Mouse (Mus musculus): ENCODE measurements around the gene Pde2a. TPM values are rescaled to one million over a fixed set of nuclear protein-coding genes. Genes with fewer than 3 reads are reported as not detected.

The Pde2a gene
- total and polyA plus RNA-seq, 3 experiments, result 0.08 to 0.40 TPM; not detected in 1

DNA sequence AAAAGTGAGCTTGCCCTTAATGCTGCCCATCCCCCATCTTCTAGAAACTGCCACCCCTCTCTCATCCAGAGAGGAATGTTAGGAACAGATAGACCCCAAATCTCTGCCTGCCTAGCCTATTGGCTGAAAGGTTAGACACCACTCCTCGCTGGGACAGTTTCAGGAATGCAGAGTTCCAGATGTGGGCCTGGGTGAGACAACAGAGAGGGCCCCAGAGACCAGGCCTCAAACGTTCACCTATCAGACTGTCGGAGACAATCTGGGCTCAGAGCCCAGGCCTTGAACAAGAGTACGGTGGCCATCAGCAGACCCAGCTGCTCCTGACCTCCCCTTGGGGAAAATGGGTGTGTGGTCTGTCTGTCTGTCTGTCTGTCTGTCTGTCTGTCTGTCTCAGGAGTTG, 28.5 kb upstream of the Pde2a start:
- no peaks in the 10 kb centered on the region for H3K9me3 ChIP-seq (replicated peaks; ENCODE audit: low read length)
- H3K27me3 ChIP-seq (replicated peaks), result no peaks in the 10 kb centered on the region
- H3K27ac ChIP-seq (ENCODE audit: insufficient read depth, low read depth), result no peak overlapping the region
- no peak overlapping the region for H3K4me3 ChIP-seq (replicated peaks in 1 of 3; ENCODE audit: low read depth in 2 of 3, low read length in 2 of 3, poor library complexity in 1 of 3)
- H3K36me3 ChIP-seq (replicated peaks in 1 of 2; ENCODE audit: control insufficient read depth in 1 of 2, insufficient read depth in 1 of 2, low read length in 1 of 2), result peaks cover 92 to 100% of the 10 kb centered on the region in 2 experiments
- no peak overlapping the region for H3K4me2 ChIP-seq (ENCODE audit: insufficient read depth, low read depth, poor library complexity, severe bottlenecking)
- in situ Hi-C loops (cut with MboI; ENCODE audit: low pct_ligation_motif_present, low pct_unique_long_range_greater_than_20kb, low sequenced_read_pairs), result no loop called here
- H3K9ac ChIP-seq (ENCODE audit: insufficient read depth, low read depth), result no peak overlapping the region
- no peak for TF ChIP-seq MAX (IDR thresholded peaks at IDR 0.05; ENCODE audit: low read length)
- no peak for TF ChIP-seq GABPA (IDR thresholded peaks at IDR 0.05; ENCODE audit: insufficient replicate concordance, low read depth, low read length)
- no peak for TF ChIP-seq ELF1 (IDR thresholded peaks at IDR 0.05; ENCODE audit: low read depth, low read length)
- no peak for TF ChIP-seq E2F4 (IDR thresholded peaks at IDR 0.05; ENCODE audit: insufficient replicate concordance, low read depth, low read length)
- DNase-seq (ENCODE audit: extremely low read depth), result no peak
- dilution Hi-C loops (cut with MboI; ENCODE audit: extremely low pct_ligation_motif_present, extremely low pct_unique_long_range_greater_than_20kb, low sequenced_read_pairs), result no loop called here
- H3K4me1 ChIP-seq (ENCODE audit: control insufficient read depth in 1 of 2, insufficient read depth in 2 of 2), result no peaks in the 10 kb centered on the region
- H3K79me2 ChIP-seq (replicated peaks; ENCODE audit: control insufficient read depth, extremely low read depth, insufficient read depth, poor library complexity, severe bottlenecking), result no peaks in the 10 kb centered on the region

DNA sequence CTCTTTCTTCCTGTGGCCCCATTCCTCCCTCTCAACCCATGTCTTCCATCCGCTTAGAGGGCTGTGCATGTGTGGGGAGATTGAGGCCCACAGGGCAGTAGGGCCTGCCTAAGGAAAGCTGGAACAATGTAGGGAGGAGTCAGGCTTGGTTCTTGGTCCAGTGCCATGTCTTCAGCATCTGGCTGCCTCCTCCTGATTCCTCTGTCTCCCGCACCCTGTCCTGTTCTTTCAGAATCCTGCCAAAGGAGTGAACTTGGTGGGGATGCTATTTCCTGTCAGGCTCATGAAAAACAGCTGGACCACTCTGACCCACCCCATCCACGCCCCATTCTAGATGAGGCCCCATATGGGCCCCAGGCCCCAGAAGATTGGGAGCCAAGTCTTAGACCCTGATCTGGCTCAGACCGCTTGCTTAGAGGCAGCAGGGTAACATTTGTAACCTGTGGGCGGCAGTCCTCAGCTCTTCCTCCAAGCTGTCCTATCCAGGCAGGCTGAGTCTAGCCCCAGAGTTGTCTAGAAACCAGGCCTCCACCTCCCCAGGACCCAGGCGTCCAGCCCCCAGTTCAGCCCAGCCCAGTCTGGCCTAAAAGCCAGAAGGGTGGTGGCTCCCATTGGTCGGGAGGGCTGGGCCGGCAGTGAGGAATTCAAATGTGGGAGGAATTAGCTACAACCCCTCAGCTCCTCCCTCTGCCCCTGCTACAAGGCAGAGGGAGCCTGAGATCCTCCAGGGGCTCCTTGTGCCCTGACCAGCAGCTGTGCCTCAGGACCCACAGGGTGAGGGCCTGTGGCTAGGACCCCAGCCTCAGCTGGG, 27.6 kb upstream of the Pde2a start:
- Histone ChIP-seq H3K9ac (ENCODE audit: insufficient read depth, low read depth) (no peak overlapping the region), H3K9me3 (replicated peaks; ENCODE audit: low read length) (no peaks in the 10 kb centered on the region), H3K4me2 (ENCODE audit: insufficient read depth, low read depth, poor library complexity, severe bottlenecking) (no peak overlapping the region), H3K27me3 (replicated peaks) (no peaks in the 10 kb centered on the region), H3K36me3 (replicated peaks in 1 of 2; ENCODE audit: control insufficient read depth in 1 of 2, insufficient read depth in 1 of 2, low read length in 1 of 2) (peaks cover 92 to 100% of the 10 kb centered on the region in 2 experiments), H3K27ac (ENCODE audit: insufficient read depth, low read depth) (no peak overlapping the region), H3K4me3 (replicated peaks in 1 of 3; ENCODE audit: low read depth in 2 of 3, low read length in 2 of 3, poor library complexity in 1 of 3) (no peak overlapping the region), H3K4me1 (ENCODE audit: control insufficient read depth in 1 of 2, insufficient read depth in 2 of 2) (no peaks in the 10 kb centered on the region), H3K79me2 (replicated peaks; ENCODE audit: control insufficient read depth, extremely low read depth, insufficient read depth, poor library complexity, severe bottlenecking) (no peaks in the 10 kb centered on the region)
- in situ Hi-C loops (cut with MboI; ENCODE audit: low pct_ligation_motif_present, low pct_unique_long_range_greater_than_20kb, low sequenced_read_pairs), result no loop called here
- dilution Hi-C loops (cut with MboI; ENCODE audit: extremely low pct_ligation_motif_present, extremely low pct_unique_long_range_greater_than_20kb, low sequenced_read_pairs), result no loop called here
- TF ChIP-seq MAFK (IDR thresholded peaks at IDR 0.05; ENCODE audit: insufficient replicate concordance, low read length) (no peak), ELF1 (IDR thresholded peaks at IDR 0.05; ENCODE audit: low read depth, low read length) (no peak), MAX (IDR thresholded peaks at IDR 0.05; ENCODE audit: low read length) (no peak), E2F4 (IDR thresholded peaks at IDR 0.05; ENCODE audit: insufficient replicate concordance, low read depth, low read length) (no peak), USF2 (conservative IDR thresholded peaks at IDR 0.05; ENCODE audit: low read depth, low read length) (no peak), TBP (conservative IDR thresholded peaks at IDR 0.05; ENCODE audit: low read depth, low read length) (no peak), IRF4 (IDR thresholded peaks at IDR 0.05; ENCODE audit: low read depth, low read length) (no peak), MEF2A (IDR thresholded peaks at IDR 0.05; ENCODE audit: borderline replicate concordance, low read depth, low read length) (no peak), ZC3H11A (IDR thresholded peaks at IDR 0.05; ENCODE audit: low read depth, low read length) (no peak), ZMIZ1 (IDR thresholded peaks at IDR 0.05; ENCODE audit: low read depth, low read length) (no peak), JUN (IDR thresholded peaks at IDR 0.05; ENCODE audit: insufficient read depth, low read depth, low read length) (no peak), TCF12 (IDR thresholded peaks at IDR 0.05; ENCODE audit: low read depth, low read length) (no peak)
- DNase-seq (ENCODE audit: extremely low read depth), result no peak

Data from CH12.LX (cell line).